Mouse (Mus musculus): ENCODE measurements around the gene Fgf3. TPM values are rescaled to one million over a fixed set of nuclear protein-coding genes. Genes with fewer than 3 reads are reported as not detected.

Fgf3 gene
- polyA plus RNA-seq, 1 experiment from 2014 or later = 16.7 TPM

DNA sequence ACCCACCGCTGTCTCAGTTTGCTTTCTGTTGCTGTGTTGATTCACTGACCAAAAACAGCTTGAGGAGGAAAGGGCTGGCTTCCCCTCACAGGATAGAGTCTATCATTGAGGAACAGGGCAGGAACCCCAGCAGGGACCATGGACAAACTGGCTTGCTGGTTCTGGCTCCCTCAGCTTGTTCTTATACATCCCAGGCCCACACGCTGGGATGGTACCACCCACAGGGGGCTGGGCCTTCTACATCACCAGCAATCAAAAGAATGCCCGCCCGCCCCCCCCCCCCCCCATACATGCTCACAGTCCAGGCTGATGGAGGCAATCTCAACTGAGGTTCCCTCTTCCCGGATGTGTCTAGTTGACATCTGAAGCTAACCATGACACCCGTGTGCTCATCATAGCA is 30.8 kb upstream of the Fgf3 start:
- WGBS = 68% methylated on average over 6 of the region's 6 CpGs
- Histone ChIP-seq H3K27me3 (ENCODE audit: control insufficient read depth, insufficient read depth, low read length) (no peaks in the 10 kb centered on the region), H3K36me3 (ENCODE audit: control insufficient read depth, insufficient read depth, low read length) (no peaks in the 10 kb centered on the region), H3K27ac (replicated peaks; ENCODE audit: low read depth, low read length) (no peak overlapping the region), H3K4me1 (ENCODE audit: control insufficient read depth, insufficient read depth, low read length) (no peaks in the 10 kb centered on the region), H3K4me3 (replicated peaks; ENCODE audit: low read depth, low read length) (no peak overlapping the region), H3K9ac (replicated peaks; ENCODE audit: low read length) (no peak overlapping the region), H3K9me3 (ENCODE audit: control insufficient read depth, low read length) (no peaks in the 10 kb centered on the region), H3K4me2 (ENCODE audit: low read length) (no peak overlapping the region)
- DNase-seq = no peak
- ATAC-seq (ENCODE audit: low FRiP score, low TSS enrichment) = no peak

DNA sequence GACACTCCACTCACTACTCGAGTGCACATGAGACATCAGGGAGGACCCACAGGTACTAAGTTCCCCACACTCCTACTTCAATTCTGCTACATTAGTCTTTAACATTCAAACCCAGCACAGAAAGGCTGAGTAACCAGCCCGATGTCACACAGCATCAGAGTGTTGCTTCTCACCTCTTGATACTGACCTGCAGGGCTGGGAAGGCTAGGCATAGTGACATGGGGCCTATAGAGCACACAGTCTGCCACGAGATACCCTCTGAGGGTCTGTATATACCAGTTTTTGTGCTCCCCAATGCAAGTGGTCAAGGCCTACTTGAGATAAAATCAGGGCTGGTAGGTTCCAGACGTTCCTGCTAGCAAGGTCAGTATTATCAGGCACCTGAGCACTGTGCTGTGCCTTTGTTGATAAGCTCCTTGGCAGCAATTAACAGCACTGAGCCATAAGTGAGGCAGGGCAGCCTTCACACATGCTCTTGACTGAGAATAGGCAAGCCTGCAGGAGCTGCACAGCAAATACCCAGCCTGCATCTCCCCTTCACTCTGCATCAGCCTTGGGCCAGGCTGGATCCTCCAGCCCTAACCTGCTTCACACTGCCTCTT is 29.8 kb upstream of the Fgf3 start:
- no peaks in the 10 kb centered on the region for H3K27me3 ChIP-seq (ENCODE audit: control insufficient read depth, insufficient read depth, low read length)
- no peaks in the 10 kb centered on the region for H3K9me3 ChIP-seq (ENCODE audit: control insufficient read depth, low read length)
- H3K4me1 ChIP-seq (ENCODE audit: control insufficient read depth, insufficient read depth, low read length) = no peaks in the 10 kb centered on the region
- DNase-seq = no peak
- no peak for ATAC-seq (ENCODE audit: low FRiP score, low TSS enrichment)
- H3K9ac ChIP-seq (replicated peaks; ENCODE audit: low read length) = no peak overlapping the region
- no peak overlapping the region for H3K27ac ChIP-seq (replicated peaks; ENCODE audit: low read depth, low read length)
- H3K4me2 ChIP-seq (ENCODE audit: low read length) = no peak overlapping the region
- no peaks in the 10 kb centered on the region for H3K36me3 ChIP-seq (ENCODE audit: control insufficient read depth, insufficient read depth, low read length)
- 76% methylated on average over 4 of the region's 4 CpGs for WGBS
- no peak overlapping the region for H3K4me3 ChIP-seq (replicated peaks; ENCODE audit: low read depth, low read length)

DNA sequence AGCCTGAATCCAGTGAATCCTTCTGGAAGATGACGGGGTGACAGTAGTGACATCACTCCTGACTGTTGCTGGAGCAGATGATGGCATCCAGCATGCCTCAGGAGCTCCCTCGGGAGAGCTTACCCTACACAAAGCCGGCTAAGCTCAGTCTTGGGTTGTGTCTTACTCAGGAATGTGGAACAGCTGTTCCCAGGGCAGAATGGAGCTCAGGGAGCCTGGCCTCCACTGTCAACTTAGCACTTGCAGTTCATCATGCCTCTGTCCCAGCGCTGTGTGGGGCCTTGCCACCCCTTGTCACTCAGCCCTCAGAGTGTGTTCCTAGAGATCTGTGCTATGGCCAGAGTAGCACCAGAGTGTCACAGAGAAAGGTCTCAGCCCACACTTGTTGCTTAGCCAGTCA is 26.4 kb upstream of the Fgf3 start:
- H3K4me1 ChIP-seq (ENCODE audit: control insufficient read depth, insufficient read depth, low read length) = no peaks in the 10 kb centered on the region
- ATAC-seq (ENCODE audit: low FRiP score, low TSS enrichment) (no peak), DNase-seq (no peak)
- no peak overlapping the region for H3K27ac ChIP-seq (replicated peaks; ENCODE audit: low read depth, low read length)
- no peaks in the 10 kb centered on the region for H3K9me3 ChIP-seq (ENCODE audit: control insufficient read depth, low read length)
- no peak overlapping the region for H3K9ac ChIP-seq (replicated peaks; ENCODE audit: low read length)
- WGBS = 41% methylated on average over 4 of the region's 4 CpGs
- no peaks in the 10 kb centered on the region for H3K27me3 ChIP-seq (ENCODE audit: control insufficient read depth, insufficient read depth, low read length)
- H3K4me2 ChIP-seq (ENCODE audit: low read length) = no peak overlapping the region
- H3K36me3 ChIP-seq (ENCODE audit: control insufficient read depth, insufficient read depth, low read length) = no peaks in the 10 kb centered on the region
- no peak overlapping the region for H3K4me3 ChIP-seq (replicated peaks; ENCODE audit: low read depth, low read length)

DNA sequence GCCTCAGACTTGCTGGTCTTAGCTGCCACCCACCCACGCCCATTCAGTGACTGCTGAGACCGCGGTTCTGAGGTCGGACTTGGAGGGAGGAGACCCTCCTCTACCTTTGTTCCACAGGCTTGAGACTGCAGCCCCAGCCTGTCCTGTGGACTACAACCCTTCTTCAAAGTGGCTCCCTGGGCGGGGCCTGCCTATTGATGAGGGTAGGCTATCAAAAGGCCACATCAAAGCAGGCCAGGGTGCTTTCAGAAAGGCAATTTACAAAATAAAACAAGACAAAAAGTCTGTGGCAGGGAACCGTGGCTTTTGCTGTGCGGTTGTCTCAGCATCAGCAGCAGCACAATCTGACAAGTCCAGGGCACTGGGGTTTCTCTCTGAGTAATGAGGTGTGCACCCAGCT is 16.0 kb upstream of the Fgf3 start:
- Histone ChIP-seq H3K9ac (replicated peaks; ENCODE audit: low read length) (no peak overlapping the region), H3K4me2 (ENCODE audit: low read length) (no peak overlapping the region), H3K36me3 (ENCODE audit: control insufficient read depth, insufficient read depth, low read length) (no peaks in the 10 kb centered on the region), H3K4me1 (ENCODE audit: control insufficient read depth, insufficient read depth, low read length) (peaks cover 3% of the 10 kb centered on the region; the same call in 1 of the 2 replicates), H3K9me3 (ENCODE audit: control insufficient read depth, low read length) (peaks cover 4% of the 10 kb centered on the region; the same call in 1 of the 2 replicates), H3K4me3 (replicated peaks; ENCODE audit: low read depth, low read length) (no peak overlapping the region), H3K27me3 (ENCODE audit: control insufficient read depth, insufficient read depth, low read length) (no peaks in the 10 kb centered on the region), H3K27ac (replicated peaks; ENCODE audit: low read depth, low read length) (no peak overlapping the region)
- 23% methylated on average over 7 of the region's 7 CpGs for WGBS
- ATAC-seq (ENCODE audit: low FRiP score, low TSS enrichment) (no peak), DNase-seq (no peak)

DNA sequence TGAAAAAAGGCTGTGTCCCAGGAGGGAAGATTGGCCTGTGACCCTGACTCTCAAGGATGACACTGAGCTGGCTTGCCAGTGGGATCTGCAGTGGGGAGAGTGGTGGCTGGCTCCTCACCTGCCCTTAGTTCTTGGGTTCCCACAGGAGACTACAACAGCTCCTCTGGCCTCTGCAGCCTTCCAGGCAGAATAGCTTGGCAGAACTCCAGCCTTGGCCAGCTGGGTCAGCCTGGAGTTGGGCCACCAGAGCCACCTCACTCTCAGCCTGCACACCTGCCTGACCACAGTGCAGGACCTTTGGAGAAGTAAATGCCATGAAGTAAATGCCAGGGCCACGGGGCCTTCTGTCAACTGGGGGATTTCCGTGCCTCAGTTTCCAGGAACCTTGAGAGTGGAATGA is 13.9 kb upstream of the Fgf3 start:
- H3K27me3 ChIP-seq (ENCODE audit: control insufficient read depth, insufficient read depth, low read length) = no peaks in the 10 kb centered on the region

DNA sequence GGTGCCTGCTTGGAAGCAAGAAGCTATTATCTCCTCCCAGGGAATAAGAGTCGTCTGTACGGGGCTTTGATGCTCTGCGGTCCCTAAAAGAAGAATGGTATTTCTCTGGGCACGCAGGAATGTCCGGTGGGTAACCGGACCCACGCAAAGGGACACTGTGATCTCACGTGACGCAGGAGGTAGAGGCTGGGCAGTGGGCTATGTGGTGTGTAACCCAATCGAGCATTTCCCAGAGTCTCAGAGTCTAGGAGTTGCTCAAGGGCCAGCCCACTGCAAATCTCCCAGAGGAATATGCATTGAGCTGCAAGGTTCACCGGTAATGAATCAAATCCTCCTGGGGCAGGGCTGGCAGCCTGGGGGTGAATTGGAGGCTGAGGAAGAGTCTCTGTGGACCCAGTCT is 9.5 kb upstream of the Fgf3 start:
- Histone ChIP-seq H3K9me3 (ENCODE audit: control insufficient read depth, low read length) (no peaks in the 10 kb centered on the region), H3K4me2 (ENCODE audit: low read length) (no peak overlapping the region), H3K9ac (replicated peaks; ENCODE audit: low read length) (no peak overlapping the region), H3K4me1 (ENCODE audit: control insufficient read depth, insufficient read depth, low read length) (peaks cover 3% of the 10 kb centered on the region; the same call in 1 of the 2 replicates), H3K27me3 (ENCODE audit: control insufficient read depth, insufficient read depth, low read length) (no peaks in the 10 kb centered on the region), H3K4me3 (replicated peaks; ENCODE audit: low read depth, low read length) (no peak overlapping the region), H3K36me3 (ENCODE audit: control insufficient read depth, insufficient read depth, low read length) (no peaks in the 10 kb centered on the region), H3K27ac (replicated peaks; ENCODE audit: low read depth, low read length) (no peak overlapping the region)
- DNase-seq (no peak), ATAC-seq (ENCODE audit: low FRiP score, low TSS enrichment) (no peak)
- 35% methylated on average over 11 of the region's 11 CpGs for WGBS

More for the DNA sequence above, 13.9 kb upstream of the Fgf3 start:
- Histone ChIP-seq H3K4me3 (replicated peaks; ENCODE audit: low read depth, low read length) (no peak overlapping the region), H3K9ac (replicated peaks; ENCODE audit: low read length) (no peak overlapping the region), H3K9me3 (ENCODE audit: control insufficient read depth, low read length) (no peaks in the 10 kb centered on the region), H3K4me2 (ENCODE audit: low read length) (no peak overlapping the region), H3K27ac (replicated peaks; ENCODE audit: low read depth, low read length) (no peak overlapping the region), H3K4me1 (ENCODE audit: control insufficient read depth, insufficient read depth, low read length) (peaks cover 3% of the 10 kb centered on the region; the same call in 1 of the 2 replicates), H3K36me3 (ENCODE audit: control insufficient read depth, insufficient read depth, low read length) (no peaks in the 10 kb centered on the region)
- no peak for DNase-seq
- 92% methylated on average over 2 of the region's 2 CpGs for WGBS
- no peak for ATAC-seq (ENCODE audit: low FRiP score, low TSS enrichment)

DNA sequence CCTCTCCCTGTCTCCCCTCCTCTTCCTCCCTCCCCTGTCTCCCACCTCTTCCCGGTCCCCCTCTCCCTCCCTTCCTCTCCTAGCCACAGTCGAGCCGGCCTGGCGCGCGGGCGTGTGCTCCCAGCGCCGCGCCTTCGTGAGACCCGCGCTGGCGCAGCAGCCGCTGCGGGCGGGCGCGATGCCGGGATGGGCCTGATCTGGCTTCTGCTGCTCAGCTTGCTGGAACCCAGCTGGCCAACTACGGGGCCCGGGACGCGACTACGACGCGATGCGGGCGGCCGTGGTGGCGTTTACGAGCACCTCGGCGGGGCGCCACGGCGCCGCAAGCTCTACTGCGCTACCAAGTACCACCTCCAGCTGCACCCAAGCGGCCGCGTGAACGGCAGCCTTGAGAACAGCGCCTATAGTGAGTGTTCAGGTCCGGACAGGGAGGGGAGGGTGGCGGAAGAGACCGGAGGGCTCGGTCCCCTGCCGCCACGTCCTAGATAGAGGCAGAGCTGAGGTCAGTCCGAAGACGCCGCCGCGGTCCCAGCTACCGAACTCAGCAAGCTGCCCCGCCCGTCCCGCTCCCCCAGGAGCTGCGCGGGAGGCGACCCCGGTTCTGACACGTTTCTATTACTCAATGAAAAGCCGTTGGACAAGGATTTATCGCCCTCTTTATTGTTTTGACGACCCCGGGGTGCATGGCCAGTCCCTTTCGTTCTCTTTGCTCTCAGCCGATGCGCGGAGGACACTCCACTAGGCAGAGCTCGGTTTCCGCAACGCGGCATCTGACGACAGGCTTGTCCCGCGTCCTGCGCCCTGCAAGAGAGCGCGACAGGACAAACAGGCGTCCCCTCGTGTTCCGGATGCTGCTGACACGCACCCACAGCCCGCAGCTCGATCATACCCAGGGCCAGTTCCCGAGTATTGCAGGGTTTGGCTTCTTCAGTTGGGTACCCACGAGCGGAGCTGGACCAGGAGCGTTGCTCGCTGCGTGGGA is 930 bp downstream of the Fgf3 start:
- H3K27ac ChIP-seq (replicated peaks; ENCODE audit: low read depth, low read length) = peak overlapping the region; percentile 20; the same call in 1 of the 2 replicates
- DNase-seq = peak; percentile 69
- H3K4me3 ChIP-seq (replicated peaks; ENCODE audit: low read depth, low read length) = peak overlapping the region; percentile 39

DNA sequence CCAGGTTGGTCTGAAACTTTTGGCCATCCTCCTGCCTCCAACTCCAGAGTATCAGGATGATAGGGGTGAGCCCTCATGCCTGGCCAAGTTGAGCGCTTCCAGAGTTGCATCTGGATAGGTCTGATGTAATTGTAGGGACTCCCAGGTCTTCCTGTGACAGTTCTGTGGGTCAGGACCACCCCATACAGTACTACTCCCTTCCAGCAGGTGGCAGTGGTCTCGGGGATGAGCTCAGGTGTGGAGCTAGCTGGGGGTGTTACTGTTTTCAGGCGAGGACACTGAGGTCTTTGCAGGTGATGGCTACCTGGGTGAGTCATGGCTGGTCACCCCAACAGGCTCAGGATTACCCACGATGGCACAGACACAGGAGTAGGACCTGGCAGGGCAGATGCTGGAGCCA is 8.3 kb downstream of the Fgf3 start:
- H3K36me3 ChIP-seq (ENCODE audit: control insufficient read depth, insufficient read depth, low read length) = no peaks in the 10 kb centered on the region
- H3K4me1 ChIP-seq (ENCODE audit: control insufficient read depth, insufficient read depth, low read length) = no peaks in the 10 kb centered on the region
- H3K9ac ChIP-seq (replicated peaks; ENCODE audit: low read length) = no peak overlapping the region
- H3K27me3 ChIP-seq (ENCODE audit: control insufficient read depth, insufficient read depth, low read length) = peaks cover 6% of the 10 kb centered on the region; the same call in 1 of the 2 replicates
- DNase-seq (peak; percentile 45), ATAC-seq (ENCODE audit: low FRiP score, low TSS enrichment) (no peak)
- H3K27ac ChIP-seq (replicated peaks; ENCODE audit: low read depth, low read length) = no peak overlapping the region
- no peaks in the 10 kb centered on the region for H3K9me3 ChIP-seq (ENCODE audit: control insufficient read depth, low read length)
- 26% methylated on average over 4 of the region's 4 CpGs for WGBS
- no peak overlapping the region for H3K4me3 ChIP-seq (replicated peaks; ENCODE audit: low read depth, low read length)
- no peak overlapping the region for H3K4me2 ChIP-seq (ENCODE audit: low read length)

More for the DNA sequence above, 930 bp downstream of the Fgf3 start:
- Histone ChIP-seq H3K9me3 (ENCODE audit: control insufficient read depth, low read length) (no peaks in the 10 kb centered on the region), H3K4me2 (ENCODE audit: low read length) (peak overlapping the region; percentile 65), H3K27me3 (ENCODE audit: control insufficient read depth, insufficient read depth, low read length) (peaks cover 65% of the 10 kb centered on the region), H3K4me1 (ENCODE audit: control insufficient read depth, insufficient read depth, low read length) (0 out of 2 replicates have a peak, but pooled peaks cover 3% of the 10 kb centered on the region), H3K9ac (replicated peaks; ENCODE audit: low read length) (peak overlapping the region; percentile 40; the same call in 1 of the 2 replicates), H3K36me3 (ENCODE audit: control insufficient read depth, insufficient read depth, low read length) (no peaks in the 10 kb centered on the region)
- ATAC-seq (ENCODE audit: low FRiP score, low TSS enrichment) = no peak
- under 1% methylated on average over 94 of the region's 94 CpGs for WGBS
